Mouse (Mus musculus): ENCODE measurements around the gene Slc19a3.

GRCm38 (mm10) chr1:83016556-83016955 is 21.7 kb downstream of the Slc19a3 start:
- TF ChIP-seq CTCF (IDR thresholded peaks at IDR 0.05; ENCODE audit: low read depth) (no peak), EP300 (IDR thresholded peaks at IDR 0.05; ENCODE audit: low read depth) (no peak)

Measured in liver, embryonic 14.5 days (tissue).